Mouse (Mus musculus): Measurements from ENCODE around the gene Ptcd3.

GRCm38 (mm10) chr6:71927911-71928310 lies 19.4 kb upstream of the Ptcd3 start:
- TF ChIP-seq POLR2A (IDR thresholded peaks at IDR 0.05; ENCODE audit: insufficient read depth, low read length): no peak
- TF ChIP-seq CTCF (IDR thresholded peaks at IDR 0.05; ENCODE audit: low read depth, low read length): no peak

All from ES-Bruce4 (cell line).